Mouse (Mus musculus) kidney, adult 8-10 months (tissue): Measurements from ENCODE around the gene H2-Eb1.

Experiments used
- DNase-seq, 2 experiments: peaks; one replicate each; pipeline ENCODE4 v3.0.0; 2022

H2-Eb1 gene

DNA sequence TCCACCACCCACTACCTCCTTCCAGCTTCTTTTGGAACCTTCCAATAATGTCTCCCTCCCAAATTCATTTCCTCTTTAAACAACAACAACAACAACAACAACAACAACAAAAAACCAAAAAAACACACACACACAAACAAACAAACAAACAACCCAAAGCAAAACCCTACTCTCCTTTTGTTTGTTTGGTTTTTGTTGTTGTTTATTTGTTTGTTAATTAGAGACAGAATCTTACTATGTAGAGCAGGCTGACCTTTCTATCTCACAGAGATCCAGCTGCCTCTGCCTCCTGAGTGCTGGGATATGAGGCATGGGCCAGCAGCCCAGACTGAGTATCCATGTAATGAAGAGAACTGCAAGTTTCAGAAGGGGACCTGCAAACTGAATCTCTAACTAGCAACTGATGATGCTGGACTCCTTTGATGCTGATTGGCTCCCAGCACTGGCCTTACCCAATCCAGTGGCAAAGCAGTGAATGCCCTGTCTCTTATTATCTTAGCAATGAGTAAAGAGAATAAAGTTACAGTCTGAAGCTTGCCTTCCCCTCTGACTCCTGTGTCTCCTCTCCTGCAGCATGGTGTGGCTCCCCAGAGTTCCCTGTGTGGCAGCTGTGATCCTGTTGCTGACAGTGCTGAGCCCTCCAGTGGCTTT is at the start of gene H2-Eb1:
H2-Eb1 (plus strand) TSS at position 488 of the 651 bp plus-strand sequence.
- DNase-seq = peak; percentile 90 to 93

DNA sequence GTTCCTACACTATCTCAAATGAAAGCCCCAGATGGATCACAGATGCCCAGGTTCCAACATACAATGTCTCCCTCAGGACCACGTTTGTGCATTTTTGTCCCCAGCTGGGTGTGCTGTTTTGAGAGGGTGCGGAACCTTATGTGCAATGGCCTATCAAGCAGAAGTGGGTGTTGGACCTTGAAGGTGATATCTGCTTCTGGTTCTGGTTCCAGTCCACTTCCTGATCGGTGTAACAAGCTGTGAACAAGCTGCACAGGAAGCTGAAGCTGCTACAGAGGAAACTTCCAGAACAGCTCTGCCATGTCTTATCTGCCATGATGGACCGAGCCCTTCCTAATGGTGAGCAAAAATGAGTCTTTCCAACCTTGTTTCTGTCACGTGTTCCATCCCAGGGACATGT is 49.2 kb upstream of the H2-Eb1 start:
- DNase-seq = no peak

GRCm38 (mm10) chr17:34257594-34258375 is 47.9 kb upstream of the H2-Eb1 start, which contains the start of gene H2-Ab1:
TSS of gene H2-Ab1 (plus strand) at chr17:34257689.
- DNase-seq = peak; percentile 69 to 88

GRCm38 (mm10) chr17:34260551-34260950 is 45.1 kb upstream of the H2-Eb1 start:
- DNase-seq = no peak

GRCm38 (mm10) chr17:34261502-34261901 is 44.2 kb upstream of the H2-Eb1 start:
- peak; percentile 81 to 83 for DNase-seq

DNA sequence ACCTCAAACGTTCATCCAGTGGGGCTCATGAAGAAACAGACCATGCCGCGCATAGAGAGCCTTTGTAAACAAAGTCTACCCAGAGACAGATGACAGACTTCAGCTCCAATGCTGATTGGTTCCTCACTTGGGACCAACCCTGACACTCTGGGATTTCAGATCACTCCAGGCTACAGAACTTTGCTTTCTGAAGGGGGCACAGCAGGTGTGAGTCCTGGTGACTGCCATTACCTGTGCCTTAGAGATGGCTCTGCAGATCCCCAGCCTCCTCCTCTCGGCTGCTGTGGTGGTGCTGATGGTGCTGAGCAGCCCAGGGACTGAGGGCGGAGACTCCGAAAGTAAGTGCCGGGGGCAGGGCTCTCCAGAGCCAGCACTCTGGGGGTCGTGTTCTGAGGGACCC is 42.6 kb upstream of the H2-Eb1 start:
- peak; percentile 68 to 84 for DNase-seq

- no peak for DNase-seq
Measured at GRCm38 (mm10) chr17:34263811-34264371, 41.8 kb upstream of the H2-Eb1 start.

- no peak for DNase-seq
Measured at GRCm38 (mm10) chr17:34264452-34265351, 41.0 kb upstream of the H2-Eb1 start.

DNA sequence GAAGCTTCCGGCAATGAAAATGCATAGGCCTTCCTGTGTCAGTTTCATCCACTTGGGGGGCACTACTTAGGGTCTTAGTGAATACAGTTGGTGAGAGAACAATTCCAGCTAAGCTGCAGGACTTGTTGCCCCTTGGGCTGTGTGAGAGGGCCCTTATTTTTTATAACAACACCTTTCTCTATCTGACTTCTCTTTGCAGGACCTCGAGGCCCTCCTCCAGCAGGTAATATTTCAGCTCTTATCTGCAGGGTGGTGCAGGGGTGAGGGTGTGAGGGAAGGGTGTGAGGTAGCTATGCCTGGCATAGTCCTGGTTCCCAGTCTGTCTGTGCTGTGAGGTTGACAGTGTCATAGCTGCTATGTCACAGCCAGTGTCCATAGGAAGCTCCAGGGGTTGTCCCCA is 37.4 kb upstream of the H2-Eb1 start:
- DNase-seq = no peak

GRCm38 (mm10) chr17:34268748-34269147 is 36.9 kb upstream of the H2-Eb1 start:
- DNase-seq = no peak

- DNase-seq = no peak
Measured at GRCm38 (mm10) chr17:34269817-34270216, 35.9 kb upstream of the H2-Eb1 start.

GRCm38 (mm10) chr17:34270230-34270629 is 35.4 kb upstream of the H2-Eb1 start:
- DNase-seq = no peak

DNA sequence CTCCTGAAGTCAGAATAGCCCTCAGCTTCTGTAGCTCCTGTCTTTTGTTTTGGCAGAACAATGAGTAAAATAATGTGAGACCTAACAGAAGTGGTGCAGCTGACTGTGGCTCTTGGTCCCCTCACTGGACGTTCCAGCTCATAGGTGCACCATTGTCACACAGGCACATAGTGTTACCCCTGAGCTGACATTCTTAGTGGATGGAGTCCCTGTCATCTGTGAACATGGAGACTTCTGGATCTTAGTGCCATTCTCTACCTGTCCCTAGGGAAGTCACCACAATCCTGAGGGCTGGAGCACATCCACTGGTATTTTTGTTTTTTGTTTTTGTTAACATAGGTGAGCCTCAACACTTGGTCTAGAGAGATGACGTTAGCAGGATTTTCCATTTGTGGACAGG is 34.7 kb upstream of the H2-Eb1 start:
- no peak for DNase-seq

DNA sequence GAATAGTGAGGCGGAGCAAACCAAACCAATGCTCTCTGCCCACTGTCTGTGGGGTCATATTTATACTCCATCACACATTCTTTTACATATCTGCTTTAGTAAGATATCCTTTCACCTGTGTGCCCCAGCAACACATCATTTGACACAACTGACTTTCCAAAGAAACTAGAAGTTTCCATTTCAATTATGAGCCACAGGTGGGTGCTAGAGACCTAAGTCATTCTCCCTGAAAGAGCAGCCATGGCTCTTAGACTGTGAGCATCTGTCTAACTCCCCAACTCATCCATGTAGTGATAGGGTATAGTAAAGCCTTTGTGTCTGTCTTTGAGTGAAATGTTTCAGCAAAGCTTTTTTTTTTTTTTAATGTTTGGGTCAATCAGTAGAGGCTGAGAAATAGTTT is 33.6 kb upstream of the H2-Eb1 start:
- DNase-seq = no peak

- DNase-seq = no peak
Measured at GRCm38 (mm10) chr17:34280499-34281038, 25.1 kb upstream of the H2-Eb1 start.

DNA sequence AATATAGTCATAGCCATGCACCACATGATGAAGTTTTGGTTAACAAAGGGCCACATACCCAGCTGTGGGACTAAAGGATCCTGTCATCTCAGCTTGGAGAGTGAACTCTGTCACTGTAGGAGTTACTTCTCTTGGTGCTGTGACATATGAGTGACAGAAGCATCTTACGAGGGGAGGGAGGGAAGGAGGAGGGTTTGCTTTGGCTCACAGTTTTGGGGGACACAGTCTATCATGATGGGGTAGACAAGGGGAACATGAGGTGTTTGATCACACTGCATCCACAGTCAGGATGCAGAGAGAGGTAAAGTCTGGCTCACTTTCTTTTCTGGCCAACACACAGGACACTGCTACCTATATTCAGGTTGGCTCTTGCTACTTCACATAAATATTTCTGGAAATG is 23.8 kb upstream of the H2-Eb1 start:
- no peak for DNase-seq

DNA sequence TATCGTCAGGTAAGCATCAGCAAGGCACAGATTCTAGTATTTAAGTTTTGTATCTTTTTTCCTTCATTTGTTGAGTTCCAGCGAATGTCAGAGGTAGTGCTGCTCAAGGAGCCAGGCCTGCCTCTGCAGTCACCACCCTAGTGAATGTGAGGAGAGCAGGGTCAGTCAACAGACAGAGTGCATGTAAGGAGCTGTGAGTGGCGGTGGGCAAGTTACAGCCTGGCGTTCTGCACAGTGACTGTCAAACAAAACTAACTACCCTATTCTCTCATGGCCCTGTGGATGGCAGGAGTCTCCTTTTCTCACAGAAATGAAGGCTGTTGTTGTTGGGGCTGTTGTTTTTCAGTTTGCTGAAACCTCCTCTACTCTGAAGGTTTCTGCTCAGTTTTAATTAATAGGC is 20.3 kb upstream of the H2-Eb1 start:
- DNase-seq = no peak

DNA sequence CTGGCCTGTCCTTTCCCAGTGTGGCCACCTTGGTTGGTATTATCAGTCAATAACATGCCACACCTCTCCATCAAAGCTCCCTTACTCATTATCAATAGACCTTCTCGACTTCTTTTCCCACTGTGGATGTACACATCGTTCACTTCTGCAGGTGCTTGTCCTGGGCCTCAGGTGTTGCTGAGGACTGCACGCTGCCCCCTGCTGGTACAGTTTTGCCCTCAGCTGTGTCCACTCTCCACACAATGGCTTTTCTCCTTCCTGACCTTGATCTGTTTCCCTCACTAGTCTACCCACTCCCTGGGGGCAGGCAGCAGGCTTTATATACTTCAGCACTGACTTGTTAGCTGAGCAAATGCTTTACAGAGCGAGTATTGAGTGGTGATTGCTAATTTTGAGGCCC is 19.8 kb upstream of the H2-Eb1 start:
- peak in 1 of 2 experiments; percentile 49 for DNase-seq

- DNase-seq = no peak
Measured at GRCm38 (mm10) chr17:34286501-34286900, 19.2 kb upstream of the H2-Eb1 start.

DNA sequence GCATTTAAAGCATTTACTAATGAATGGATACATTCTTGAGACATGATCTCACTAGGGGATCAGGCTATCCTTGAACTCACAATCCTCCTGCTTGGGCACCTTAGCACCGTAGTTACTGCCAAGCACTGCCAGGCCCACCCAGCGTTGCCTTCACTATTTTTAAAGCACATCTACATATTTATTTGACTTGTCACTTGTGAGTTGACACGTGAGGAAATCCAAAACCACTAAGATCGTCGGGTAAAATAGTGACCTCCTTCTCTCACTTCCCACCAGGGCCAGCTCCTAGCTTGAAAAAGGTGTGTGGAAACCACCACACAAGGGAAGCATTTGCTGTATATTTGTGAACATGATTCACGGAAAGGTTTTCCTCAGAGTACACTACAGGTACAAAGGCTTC is 18.7 kb upstream of the H2-Eb1 start:
- no peak for DNase-seq

DNA sequence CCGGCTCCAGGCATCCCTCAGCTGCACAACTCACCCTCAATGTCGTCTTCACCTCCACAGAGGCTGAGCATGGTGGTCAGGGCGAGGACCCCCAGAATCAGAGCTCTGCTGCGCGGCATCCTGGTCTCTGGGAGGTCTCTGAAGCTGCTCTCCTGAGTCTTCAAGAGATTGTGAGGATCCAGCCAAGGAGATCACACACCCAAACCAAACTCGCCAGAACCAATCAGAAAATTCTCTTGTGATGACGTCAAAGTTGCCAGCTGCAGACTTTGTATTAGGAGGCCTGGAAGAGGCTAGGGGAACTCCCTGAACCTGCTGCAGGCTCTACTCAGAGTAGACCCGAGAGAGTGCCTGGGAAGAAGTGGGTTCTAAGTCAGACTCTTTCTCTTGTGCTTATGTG is 18.0 kb upstream of the H2-Eb1 start, which contains the start of gene H2-Aa:
H2-Aa (minus strand) TSS at position 176 of the 400 bp plus-strand sequence.
- DNase-seq = peak; percentile 89 to 94

DNA sequence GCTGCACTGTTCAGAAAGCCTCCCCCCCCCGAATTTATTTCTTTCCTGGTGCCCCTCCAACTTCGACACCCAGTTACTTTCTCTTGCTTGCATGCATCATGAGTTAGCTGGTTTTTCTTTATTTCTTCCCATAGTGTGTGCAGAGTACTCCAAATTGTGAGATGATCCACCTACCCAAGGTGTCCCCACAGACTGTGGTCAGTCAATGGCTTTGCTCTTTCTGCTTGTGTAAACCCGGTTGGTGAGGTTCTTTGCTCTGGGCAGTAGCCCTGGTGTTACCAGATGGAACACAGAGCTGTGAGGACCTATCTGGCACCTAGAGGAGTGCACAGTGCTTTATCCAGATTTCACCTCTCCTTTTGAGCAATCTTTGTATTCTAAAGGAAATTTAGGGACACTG is 17.5 kb upstream of the H2-Eb1 start:
- DNase-seq = no peak

GRCm38 (mm10) chr17:34291609-34292008 is 14.1 kb upstream of the H2-Eb1 start:
- DNase-seq = peak; percentile 61 to 80
